Mouse (Mus musculus) megakaryocyte, embryonic 14.5 days (primary cell): ENCODE results near the gene Slc13a1.

ENCODE experiments used
- FLI1 ChIP-seq: IDR thresholded peaks from 2 replicates; pipeline ENCODE4 v1.6.1; 2012; ENCODE audit warnings: low read length, inconsistent platforms, mixed read lengths
- GATA1 ChIP-seq: IDR thresholded peaks from 3 replicates; pipeline ENCODE4 v1.6.1; 2012; ENCODE audit warnings: mixed read lengths, low read length, inconsistent platforms, borderline replicate concordance

DNA sequence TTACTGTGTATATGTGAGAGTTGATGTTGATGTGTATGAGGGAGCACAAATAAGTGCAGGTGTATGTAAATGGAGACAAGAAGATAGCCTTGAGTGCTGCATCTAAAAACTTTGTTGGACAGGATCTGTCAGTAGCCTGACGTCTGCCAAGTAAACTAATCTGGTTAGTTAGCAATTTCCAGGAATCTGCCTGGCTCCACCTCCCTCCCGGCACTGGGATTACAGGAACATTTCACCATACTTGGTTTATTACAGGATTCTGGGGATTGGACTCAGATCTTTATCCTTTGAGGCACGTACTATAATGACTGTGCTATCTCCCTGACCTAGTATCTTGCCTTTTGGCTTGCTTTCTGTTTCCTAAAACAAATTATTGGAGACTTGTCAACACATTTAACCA is 40.0 kb upstream of the Slc13a1 start:
- TF ChIP-seq GATA1 (no peak), FLI1 (no peak)
